Mouse (Mus musculus): ENCODE results near the gene Arcn1.

- TF ChIP-seq EP300 (IDR thresholded peaks at IDR 0.05; ENCODE audit: low read depth): no peak
- no peak for TF ChIP-seq CTCF (IDR thresholded peaks at IDR 0.05; ENCODE audit: low read depth)
These were observed 69.8 kb downstream of the Arcn1 start for GRCm38 (mm10) chr9:44697866-44698265.

Data from liver, embryonic 14.5 days (tissue).